Mouse (Mus musculus) ES-E14 (cell line): ENCODE data around the gene Gm20481. TPM values are rescaled to one million over a fixed set of nuclear protein-coding genes. Genes with fewer than 3 reads are reported as not detected.
"Not testable (repeated sequence)": the region's sequence is repeated elsewhere in the genome, so short reads cannot be mapped to it uniquely, and the experiment has no call there.

Experiments used
- DNase-seq: peaks from one replicate; pipeline ENCODE4 v3.0.0-alpha.2; 2013; ENCODE audit warnings: low read depth, low spot score
- H3K27ac ChIP-seq: 2 replicates; pipeline ENCODE4 v1.5.1; 2012; ENCODE audit warnings: low read depth, mild to moderate bottlenecking, low read length, moderate library complexity, mixed read lengths; ENCODE audit not compliant: poor library complexity, insufficient read depth, severe bottlenecking
- H3K36me3 ChIP-seq: 2 replicates; pipeline ENCODE4 v1.6.1; 2012; ENCODE audit warnings: mild to moderate bottlenecking, low read length, moderate library complexity, mixed read lengths; ENCODE audit not compliant: control insufficient read depth, poor library complexity, insufficient read depth, severe bottlenecking
- H3K4me1 ChIP-seq, 2 experiments: fragments of 150-350 bp in 1 of 2; sonication (generic) in 1 of 2; 2 replicates each; pipeline ENCODE4 v1.6.1; 2012; ENCODE audit warnings: low read length in 2 of 2, mild to moderate bottlenecking in 1 of 2, mixed read lengths in 1 of 2; ENCODE audit not compliant: control insufficient read depth in 2 of 2, insufficient read depth in 2 of 2, poor library complexity in 1 of 2
- H3K4me3 ChIP-seq, 2 experiments: fragments of 150-350 bp in 1 of 2; sonication (generic) in 1 of 2; 2 replicates each; pipeline ENCODE4 v1.5.1; 2012; ENCODE audit warnings: low read length in 2 of 2, low read depth in 1 of 2, mild to moderate bottlenecking in 1 of 2, mixed read lengths in 1 of 2; ENCODE audit not compliant: insufficient read depth in 1 of 2, poor library complexity in 1 of 2, severe bottlenecking in 1 of 2
- H3K9ac ChIP-seq: 2 replicates; pipeline ENCODE4 v1.6.1; 2012; ENCODE audit warnings: low read depth, mild to moderate bottlenecking, low read length, mixed read lengths; ENCODE audit not compliant: poor library complexity, insufficient read depth, severe bottlenecking
- H3K9me3 ChIP-seq: fragments of 150-350 bp; sonication (generic); 2 replicates; pipeline ENCODE4 v1.6.1; 2012; ENCODE audit warnings: low read depth, mild to moderate bottlenecking, low read length; ENCODE audit not compliant: control insufficient read depth, insufficient read depth
- CHD2 ChIP-seq: IDR thresholded peaks from 2 replicates; pipeline ENCODE4 v1.6.1; 2014; ENCODE audit warnings: mild to moderate bottlenecking, low read depth, low read length, inconsistent platforms
- HCFC1 ChIP-seq: IDR thresholded peaks from 2 replicates; pipeline ENCODE4 v1.6.1; 2012; ENCODE audit warnings: low read length, inconsistent platforms, borderline replicate concordance; ENCODE audit not compliant: insufficient read depth
- MAFK ChIP-seq: IDR thresholded peaks from 2 replicates; pipeline ENCODE4 v1.6.1; 2014; ENCODE audit warnings: mild to moderate bottlenecking, low read depth, low read length, inconsistent platforms; ENCODE audit not compliant: insufficient read depth
- ZC3H11A ChIP-seq: IDR thresholded peaks from 2 replicates; pipeline ENCODE4 v1.6.1; 2012; ENCODE audit warnings: low read depth, mild to moderate bottlenecking, inconsistent platforms, low read length, borderline replicate concordance
- ZNF384 ChIP-seq: IDR thresholded peaks from 2 replicates; pipeline ENCODE4 v1.6.1; 2012; ENCODE audit warnings: low read depth, low read length, inconsistent platforms
- in situ Hi-C, 2 experiments: fragments of 600-800 bp; cut with MboI; formaldehyde crosslinking; loops; one replicate each; pipeline ENCODE4 v1.15.1; 2025; ENCODE audit warnings: low sequenced_read_pairs in 2 of 2, inconsistent platforms in 1 of 2; ENCODE audit not compliant: unreplicated experiment in 2 of 2
- total RNA-seq: library from RNA; depleted of rRNA; stranded (reverse); fragments of 300-350 nt; gene quantifications from 2 replicates; pipeline ENCODE4 v1.2.3, GENCODE M21; 2012

Gm20481 gene
- total RNA-seq, 1 experiment, result 1.9 TPM

DNA sequence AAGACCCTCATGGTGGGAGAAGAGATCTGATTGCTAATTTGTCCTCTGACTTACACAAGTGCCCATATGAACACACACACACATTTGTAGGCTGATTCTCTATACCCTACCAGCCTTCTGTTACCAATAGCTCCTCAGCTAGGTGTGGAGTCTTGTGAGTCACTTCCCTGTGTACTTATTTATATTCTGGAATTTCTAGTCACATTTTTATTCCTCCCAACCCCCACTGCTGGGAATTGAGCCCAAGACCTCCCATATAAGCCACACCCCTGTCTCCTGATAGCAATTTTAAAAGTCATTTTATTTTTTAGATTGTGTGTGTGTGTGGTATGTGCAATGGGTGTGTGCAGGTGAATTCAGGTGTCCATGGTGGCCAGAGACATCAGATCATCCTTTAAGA lies 25.4 kb upstream of the Gm20481 start:
- H3K9me3 ChIP-seq, result no peaks in the 10 kb centered on the region
- no peaks in the 10 kb centered on the region for H3K4me1 ChIP-seq
- DNase-seq, result no peak
- H3K9ac ChIP-seq, result no peak overlapping the region
- H3K4me3 ChIP-seq, result no peak overlapping the region
- no peak for TF ChIP-seq ZNF384
- TF ChIP-seq ZC3H11A, result no peak
- no peak for TF ChIP-seq HCFC1
- no peak for TF ChIP-seq CHD2
- TF ChIP-seq MAFK, result no peak
- H3K27ac ChIP-seq, result no peak overlapping the region
- in situ Hi-C loops, result no loop called here
- peaks cover under 1% of the 10 kb centered on the region; the same call in 1 of the 2 replicates for H3K36me3 ChIP-seq

DNA sequence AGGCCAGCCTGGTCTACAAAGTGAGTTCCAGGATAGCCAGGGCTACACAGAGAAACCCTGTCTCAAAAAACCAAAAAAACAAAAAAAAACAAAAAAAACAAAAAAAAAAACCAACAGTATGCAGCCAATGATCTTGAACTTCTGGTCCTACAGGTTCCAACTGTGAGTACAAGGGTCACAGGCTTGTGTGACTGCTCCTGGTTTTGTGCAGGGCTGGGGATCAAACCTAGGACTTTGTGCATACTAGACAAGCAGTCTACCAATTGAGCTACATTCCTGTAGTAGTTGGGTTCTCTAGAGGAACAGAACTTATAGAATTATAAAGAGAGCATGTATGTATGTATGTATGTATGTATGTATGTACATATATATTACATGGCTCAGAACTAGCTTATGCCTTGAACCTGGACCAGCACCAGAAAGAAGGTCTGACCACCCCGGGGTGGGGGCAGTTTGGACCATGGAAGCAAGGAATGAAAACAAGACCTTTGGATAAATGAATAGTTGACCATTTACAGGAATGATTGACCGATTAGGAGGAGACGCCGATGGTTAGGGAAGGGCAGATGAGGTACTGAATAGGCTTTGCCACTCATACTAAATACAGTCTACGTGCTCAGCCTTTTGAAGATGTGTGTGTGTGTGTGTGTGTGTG lies 23.1 kb upstream of the Gm20481 start:
- Histone ChIP-seq H3K9ac (no peak overlapping the region), H3K4me1 (no peaks in the 10 kb centered on the region), H3K27ac (no peak overlapping the region), H3K9me3 (no peaks in the 10 kb centered on the region), H3K4me3 (no peak overlapping the region), H3K36me3 (peaks cover 21% of the 10 kb centered on the region)
- in situ Hi-C loops, result no loop called here
- DNase-seq, result no peak
- TF ChIP-seq CHD2 (no peak), HCFC1 (no peak), ZC3H11A (no peak), MAFK (no peak), ZNF384 (no peak)

DNA sequence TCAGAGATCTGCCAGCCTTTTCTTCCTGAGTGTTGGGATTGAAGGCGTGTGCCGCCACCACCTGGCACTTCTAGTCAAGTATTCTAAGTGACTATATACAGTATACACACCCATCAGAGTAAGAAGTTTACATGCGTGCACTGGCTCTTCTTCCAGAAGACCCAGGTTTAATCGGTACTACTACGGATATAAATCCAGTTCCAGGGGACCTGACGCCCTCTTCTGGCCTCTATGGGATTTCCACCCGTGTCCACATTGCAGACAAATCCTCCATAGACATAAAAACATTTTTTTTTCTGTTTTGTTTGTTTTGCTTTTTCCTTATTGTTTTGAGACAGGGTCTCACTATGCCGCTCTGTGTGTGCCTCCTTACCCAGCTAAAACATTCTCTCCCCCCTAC lies 22.1 kb upstream of the Gm20481 start:
- Histone ChIP-seq H3K27ac (no peak overlapping the region), H3K36me3 (peaks cover 27% of the 10 kb centered on the region), H3K4me3 (no peak overlapping the region), H3K4me1 (no peaks in the 10 kb centered on the region), H3K9ac (no peak overlapping the region), H3K9me3 (no peaks in the 10 kb centered on the region)
- no peak; the same call in 1 of the 2 replicates for TF ChIP-seq CHD2
- DNase-seq, result no peak
- in situ Hi-C loops, result no loop called here

DNA sequence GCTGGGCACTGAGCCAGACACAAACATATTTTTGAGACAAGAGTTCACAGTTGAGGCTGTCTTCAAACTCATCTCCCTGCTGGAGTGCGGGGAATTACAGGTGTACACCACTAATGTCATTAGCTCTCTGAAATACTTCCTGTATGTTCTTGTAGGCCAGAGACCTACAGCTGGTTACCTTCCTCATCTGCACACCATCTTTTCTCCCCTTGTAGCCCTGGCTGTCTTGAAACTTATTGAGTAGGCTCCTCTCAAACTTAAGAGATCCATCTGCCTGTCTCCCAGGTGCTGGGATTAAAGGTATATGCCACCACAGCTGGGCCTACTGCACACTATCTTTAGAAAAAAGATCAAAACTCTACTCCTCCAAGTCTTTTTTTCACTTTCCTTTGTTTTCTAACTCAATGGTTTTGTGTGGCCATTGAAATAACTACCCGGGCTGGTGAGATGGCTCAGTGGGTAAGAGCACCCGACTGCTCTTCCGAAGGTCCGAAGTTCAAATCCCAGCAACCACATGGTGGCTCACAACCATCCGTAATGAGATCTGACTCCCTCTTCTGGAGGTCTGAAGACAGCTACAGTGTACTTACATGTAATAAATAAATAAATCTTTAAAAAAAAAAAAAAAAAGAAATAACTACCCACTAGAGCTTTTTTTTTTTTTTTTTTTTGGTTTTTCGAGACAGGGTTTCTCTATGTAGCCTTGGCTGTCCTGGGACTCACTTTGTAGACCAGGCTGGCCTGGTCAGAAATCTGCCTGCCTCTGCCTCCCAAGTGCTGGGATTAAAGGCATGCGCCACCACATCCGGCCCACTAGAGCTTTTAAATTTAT lies 20.8 kb upstream of the Gm20481 start:
- H3K4me3 ChIP-seq, in situ Hi-C loops, DNase-seq, H3K9me3 ChIP-seq, H3K4me1 ChIP-seq: not testable (repeated sequence)
- peak; percentile 34; the same call in 1 of the 2 replicates for TF ChIP-seq ZNF384
- Histone ChIP-seq H3K36me3 (peaks cover 27% of the 10 kb centered on the region), H3K9ac (0 out of 2 replicates have a peak overlapping the region, but pooled peaks have one; percentile 100), H3K27ac (peak overlapping the region; percentile 12)
